Mouse (Mus musculus) right cerebral cortex, postnatal 14 days (tissue): ENCODE data around the gene Slc27a4.

Source experiments
- DNase-seq: peaks from one replicate; pipeline ENCODE4 v3.0.0; 2022

Slc27a4 gene

GRCm38 (mm10) chr2:29857341-29857740 is 54.9 kb downstream of the Slc27a4 start:
- no peak for DNase-seq

GRCm38 (mm10) chr2:29857967-29858366 is 55.5 kb downstream of the Slc27a4 start:
- no peak for DNase-seq

- DNase-seq = no peak
Measured at GRCm38 (mm10) chr2:29858748-29859473, 56.5 kb downstream of the Slc27a4 start.

- no peak for DNase-seq
Measured at GRCm38 (mm10) chr2:29865125-29865524, 62.7 kb downstream of the Slc27a4 start.
